Mouse (Mus musculus) heart, postnatal 0 days (tissue): ENCODE data around the gene Fbln1.

Experiments used
- CTCF ChIP-seq: IDR thresholded peaks from 2 replicates; pipeline ENCODE4 v1.5.1; 2016; ENCODE audit warnings: antibody characterized with exemption, control low read depth, low read depth
- EP300 ChIP-seq: IDR thresholded peaks from 2 replicates; pipeline ENCODE4 v1.6.1; 2016; ENCODE audit warnings: antibody characterized with exemption, low read depth

DNA sequence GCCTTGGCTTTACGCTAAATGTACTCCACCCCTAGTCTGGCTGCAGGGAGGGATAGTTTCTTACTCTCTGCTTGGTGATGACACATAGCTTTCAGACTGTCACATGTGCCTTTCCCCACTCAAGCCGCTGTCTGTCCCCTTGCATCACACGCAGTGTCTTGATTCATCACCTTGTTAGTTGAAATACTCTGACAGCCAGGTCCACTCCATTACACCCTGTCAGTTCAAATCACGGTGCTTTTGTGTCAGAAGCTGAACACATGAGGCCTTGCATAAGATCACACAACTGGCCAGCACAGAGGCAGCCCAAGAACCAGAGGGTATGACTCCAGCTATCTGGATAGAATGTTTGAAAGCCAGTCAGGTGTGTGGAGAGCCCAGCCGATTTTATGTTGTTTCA, 73.2 kb downstream of the Fbln1 start:
- no peak for TF ChIP-seq CTCF
- TF ChIP-seq EP300 = no peak
